7 mouse cellular contexts compared by ENCODE assay signal in genomic region chr17:24686514-24686913, GRCm38 (mm10). TPM values are rescaled to one million over a fixed set of nuclear protein-coding genes. Genes with fewer than 3 reads are reported as not detected.
DNase-seq lines count a peak whose midpoint lies in the region; ATAC-seq and TF ChIP-seq lines count a peak whose summit lies in the region.

No protein-coding gene starts in this region.

- H3K9me3 ChIP-seq in E14TG2a.4 (ENCODE audit: low read length) = no peaks in the 10 kb centered on the region
- no peaks in the 10 kb centered on the region for H3K9me3 ChIP-seq in heart, embryonic 15.5 days (replicated peaks)

- DNase-seq in T-cell, adult 2 months (ENCODE audit: low spot score) = peak; percentile 52
- peak; percentile 59 to 80 for DNase-seq in kidney, postnatal 36 days
- DNase-seq in frontal cortex, adult 2 months (ENCODE audit: extremely low spot score in 1 of 2, low spot score in 1 of 2) = no peak
- no peak for DNase-seq in layer of hippocampus, adult 8-10 months (ENCODE audit: low spot score in 2 of 2)

- no peak overlapping the region for H3K9ac ChIP-seq in heart, embryonic 15.5 days

- peaks cover 45% of the 10 kb centered on the region for H3K4me1 ChIP-seq in E14TG2a.4 (replicated peaks; ENCODE audit: low read depth, low read length)
- peaks cover 20% of the 10 kb centered on the region for H3K4me1 ChIP-seq in heart, embryonic 15.5 days (replicated peaks)

- peaks cover 40% of the 10 kb centered on the region for H3K27me3 ChIP-seq in E14TG2a.4 (ENCODE audit: insufficient read depth, low read length)
- peaks cover 50% of the 10 kb centered on the region for H3K27me3 ChIP-seq in heart, embryonic 15.5 days

- no peak for ATAC-seq in heart, embryonic 15.5 days (replicated peaks; ENCODE audit: insufficient number of reproducible peaks, insufficient read depth, low FRiP score, low read depth)
- peak; percentile 21; the same call in 1 of the 2 replicates for ATAC-seq in megakaryocyte-erythroid progenitor cell, adult 5-6 weeks (replicated peaks; ENCODE audit: low FRiP score, low TSS enrichment, poor library complexity, severe bottlenecking)

- no peak for TF ChIP-seq CTCF in E14TG2a.4 (conservative IDR thresholded peaks at IDR 0.05; ENCODE audit: low read length)

- WGBS in heart, embryonic 15.5 days = 28% methylated on average over 16 of the region's 16 CpGs

- H3K27ac ChIP-seq in heart, embryonic 15.5 days = no peak overlapping the region

- peak overlapping the region; percentile 75 for H3K4me3 ChIP-seq in E14TG2a.4 (replicated peaks; ENCODE audit: low read length)
- peak overlapping the region; percentile 18 for H3K4me3 ChIP-seq in heart, embryonic 15.5 days

- H3K4me2 ChIP-seq in heart, embryonic 15.5 days = peak overlapping the region; percentile 33

- H3K36me3 ChIP-seq in E14TG2a.4 (ENCODE audit: insufficient read depth, low read length) = peaks cover 10% of the 10 kb centered on the region
- peaks cover 10% of the 10 kb centered on the region for H3K36me3 ChIP-seq in heart, embryonic 15.5 days

RNA-seq across cellular contexts. Expression of gene Syngr3, which starts 3.2 kb away (rescaled TPM):
- polyA plus RNA-seq in heart, embryonic 15.5 days (2015; fragmentation: Nextera tagmentation; extraction: Ambion mirVana) = 0.44 and 3.0 TPM in 2 replicates
- total RNA-seq in megakaryocyte-erythroid progenitor cell, adult 5-6 weeks (2014; fragmentation: Nextera tagmentation) = not detected in 2 replicates
- total RNA-seq in megakaryocyte-erythroid progenitor cell, adult 5-6 weeks (2017) = not detected in 2 replicates
- 170 and 183 TPM in 2 replicates for polyA plus RNA-seq in frontal cortex, adult 2 months (2012; rRNA removed)
- total RNA-seq in layer of hippocampus, adult 8-10 months (2022) = 100 to 1,000 TPM; 137 to 165 (median 150) TPM

RNA-seq across cellular contexts. Expression of gene Gfer, which starts 9.4 kb away (rescaled TPM):
- 26.3 and 26.8 TPM in 2 replicates for polyA plus RNA-seq in heart, embryonic 15.5 days (2015; fragmentation: Nextera tagmentation; extraction: Ambion mirVana)
- 39.2 and 44.6 TPM in 2 replicates for total RNA-seq in megakaryocyte-erythroid progenitor cell, adult 5-6 weeks (2014; fragmentation: Nextera tagmentation)
- 67.2 and 87.0 TPM in 2 replicates for total RNA-seq in megakaryocyte-erythroid progenitor cell, adult 5-6 weeks (2017)
- polyA plus RNA-seq in frontal cortex, adult 2 months (2012; rRNA removed) = 22.6 and 24.1 TPM in 2 replicates
- total RNA-seq in layer of hippocampus, adult 8-10 months (2022) = 10 to 100 TPM; 17.9 to 23.4 (median 21.1) TPM

RNA-seq across cellular contexts. Expression of gene Noxo1, which starts 9.5 kb away (rescaled TPM):
- 0.94 and 1.3 TPM in 2 replicates for polyA plus RNA-seq in heart, embryonic 15.5 days (2015; fragmentation: Nextera tagmentation; extraction: Ambion mirVana)
- total RNA-seq in megakaryocyte-erythroid progenitor cell, adult 5-6 weeks (2014; fragmentation: Nextera tagmentation) = 3.5 TPM in 1 of 2 replicates, not detected in the other
- total RNA-seq in megakaryocyte-erythroid progenitor cell, adult 5-6 weeks (2017) = 0.53 and 2.0 TPM in 2 replicates
- 5.9 and 6.7 TPM in 2 replicates for polyA plus RNA-seq in frontal cortex, adult 2 months (2012; rRNA removed)
- total RNA-seq in layer of hippocampus, adult 8-10 months (2022) = 1 to 10 TPM; 2.0 to 4.3 (median 3.4) TPM

RNA-seq across cellular contexts. Expression of gene Zfp598, which starts 17.0 kb away (rescaled TPM):
- 12.5 and 18.1 TPM in 2 replicates for polyA plus RNA-seq in heart, embryonic 15.5 days (2015; fragmentation: Nextera tagmentation; extraction: Ambion mirVana)
- 44.9 and 65.2 TPM in 2 replicates for total RNA-seq in megakaryocyte-erythroid progenitor cell, adult 5-6 weeks (2014; fragmentation: Nextera tagmentation)
- total RNA-seq in megakaryocyte-erythroid progenitor cell, adult 5-6 weeks (2017) = 24.7 and 32.1 TPM in 2 replicates
- polyA plus RNA-seq in frontal cortex, adult 2 months (2012; rRNA removed) = 53.8 and 59.4 TPM in 2 replicates
- total RNA-seq in layer of hippocampus, adult 8-10 months (2022) = 10 to 100 TPM; 36.8 to 41.6 (median 38.2) TPM

RNA-seq across cellular contexts. Expression of gene Tbl3, which starts 20.9 kb away (rescaled TPM):
- polyA plus RNA-seq in heart, embryonic 15.5 days (2015; fragmentation: Nextera tagmentation; extraction: Ambion mirVana) = 34.4 and 50.9 TPM in 2 replicates
- total RNA-seq in megakaryocyte-erythroid progenitor cell, adult 5-6 weeks (2014; fragmentation: Nextera tagmentation) = 58.4 and 91.1 TPM in 2 replicates
- total RNA-seq in megakaryocyte-erythroid progenitor cell, adult 5-6 weeks (2017) = 48.9 and 54.8 TPM in 2 replicates
- polyA plus RNA-seq in frontal cortex, adult 2 months (2012; rRNA removed) = 56.1 and 56.2 TPM in 2 replicates
- 10 to 100 TPM; 24.2 to 32.3 (median 27.8) TPM for total RNA-seq in layer of hippocampus, adult 8-10 months (2022)

Comparison
In these comparisons a context has a peak if more than half of its experiments do, and no peak if none do; other contexts are left out.
1. DNase-seq: peak in T-cell, adult 2 months (single experiment) and kidney, postnatal 36 days (2 of 2); none in frontal cortex, adult 2 months (0 of 2) and layer of hippocampus, adult 8-10 months (0 of 2).
2. RNA of gene Syngr3, which starts 3.2 kb away (total RNA-seq): 137 to 165 TPM in layer of hippocampus, adult 8-10 months; not detected in megakaryocyte-erythroid progenitor cell, adult 5-6 weeks; every median in the first group is over 100 times any median in the second.